Mouse (Mus musculus) embryonic fibroblast, embryonic 13.5 days (primary cell): ENCODE measurements at regions not wholly inside any gene's neighbourhood (a gene's known extent, or its start where the extent isn't known, plus 50 kb on each side); places are given as distances from the start of the nearest gene placed in this dataset.

Experiments
- H3K27ac ChIP-seq: 2 replicates; pipeline ENCODE4 v1.5.1; 2012; ENCODE audit warnings: low read length, control low read depth, inconsistent platforms; ENCODE audit not compliant: insufficient read depth
- H3K4me1 ChIP-seq: 2 replicates; pipeline ENCODE4 v1.6.1; 2011; ENCODE audit warnings: low read length; ENCODE audit not compliant: control insufficient read depth, insufficient read depth
- H3K4me3 ChIP-seq: 2 replicates; pipeline ENCODE4 v1.5.1; 2011; ENCODE audit warnings: mild to moderate bottlenecking, control low read depth, low read length; ENCODE audit not compliant: insufficient read depth
- CTCF ChIP-seq: IDR thresholded peaks from 2 replicates; pipeline ENCODE4 v1.5.1; 2011; ENCODE audit warnings: mild to moderate bottlenecking, control low read depth, low read length, moderate library complexity, borderline replicate concordance; ENCODE audit not compliant: insufficient read depth
- POLR2A ChIP-seq: IDR thresholded peaks from 2 replicates; pipeline ENCODE4 v1.6.1; 2011; ENCODE audit warnings: low read depth, mild to moderate bottlenecking, control low read depth, low read length, moderate library complexity

DNA sequence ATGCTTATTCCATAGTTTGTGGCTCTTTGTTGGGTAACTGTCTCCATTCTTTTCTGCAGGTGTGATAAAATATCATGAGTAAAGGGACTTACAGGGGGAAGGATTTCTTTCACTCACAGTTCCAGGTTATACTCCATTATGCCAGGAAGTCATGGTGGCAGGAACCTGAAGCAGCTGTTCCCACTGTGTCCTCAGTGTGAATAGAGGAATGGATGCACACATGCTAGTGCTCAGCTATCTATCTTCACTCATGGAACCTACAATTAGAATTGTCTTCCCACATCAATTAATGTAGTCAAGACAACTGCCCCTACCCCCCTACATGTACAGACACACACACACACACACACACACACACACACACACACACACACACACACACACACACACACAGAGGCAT lies 189.5 kb downstream of the Etaa1 start:
- Histone ChIP-seq H3K4me3 (no peak overlapping the region), H3K4me1 (no peaks in the 10 kb centered on the region), H3K27ac (no peak overlapping the region)
- TF ChIP-seq POLR2A (no peak), CTCF (no peak)

DNA sequence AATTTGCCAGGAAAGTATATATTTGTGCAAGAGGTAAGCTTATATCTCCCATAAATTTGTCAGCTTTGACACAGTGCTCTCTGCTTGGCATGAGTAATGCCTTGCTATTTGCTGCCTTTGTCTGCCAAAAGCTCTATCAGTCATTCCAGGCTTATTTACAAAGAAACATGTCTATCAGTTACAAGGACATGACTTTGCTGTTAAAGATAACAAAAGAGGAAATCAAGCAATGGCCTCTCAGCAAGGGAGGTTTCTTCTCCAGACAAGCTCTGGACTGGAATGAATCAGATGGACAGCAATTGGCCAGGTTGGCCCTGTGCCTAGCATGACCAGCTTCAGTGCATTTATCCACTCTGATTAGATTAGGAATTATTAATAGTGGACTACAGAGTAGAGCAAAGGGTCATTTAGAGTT lies 185.3 kb downstream of the Etaa1 start:
- Histone ChIP-seq H3K27ac (no peak overlapping the region), H3K4me1 (no peaks in the 10 kb centered on the region), H3K4me3 (no peak overlapping the region)
- no peak for TF ChIP-seq CTCF
- no peak for TF ChIP-seq POLR2A

DNA sequence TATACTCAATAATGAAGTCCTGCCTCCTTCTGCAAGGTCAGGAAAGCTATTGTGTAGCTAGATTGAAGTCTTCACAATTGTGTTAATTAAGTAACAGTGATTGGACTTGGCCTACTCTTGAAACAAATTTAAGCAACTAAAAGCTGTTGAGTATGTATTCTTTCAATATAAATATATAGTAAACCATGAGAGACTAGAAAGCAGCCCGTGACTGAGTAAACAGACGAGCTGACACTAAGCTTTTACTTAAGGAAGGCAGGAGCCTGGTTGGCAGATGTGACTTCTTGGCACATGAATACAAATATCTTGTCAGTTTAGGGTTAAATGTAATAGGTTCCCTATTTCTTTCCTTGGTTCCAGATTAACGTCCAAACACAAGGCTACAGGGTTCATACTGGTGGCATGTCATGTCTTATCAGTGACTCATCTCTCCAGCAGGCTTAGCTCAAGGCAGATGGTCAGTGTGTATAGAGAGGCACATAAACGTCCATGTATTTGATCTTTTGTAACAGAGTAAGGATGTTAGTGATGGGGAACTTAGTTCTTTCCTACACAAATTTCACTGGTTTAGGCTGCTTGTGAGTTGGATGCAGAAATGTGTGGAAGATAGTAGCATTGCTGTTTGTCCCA lies 184.7 kb downstream of the Etaa1 start:
- Histone ChIP-seq H3K27ac (no peak overlapping the region), H3K4me3 (no peak overlapping the region), H3K4me1 (no peaks in the 10 kb centered on the region)
- TF ChIP-seq POLR2A (no peak), CTCF (no peak)

DNA sequence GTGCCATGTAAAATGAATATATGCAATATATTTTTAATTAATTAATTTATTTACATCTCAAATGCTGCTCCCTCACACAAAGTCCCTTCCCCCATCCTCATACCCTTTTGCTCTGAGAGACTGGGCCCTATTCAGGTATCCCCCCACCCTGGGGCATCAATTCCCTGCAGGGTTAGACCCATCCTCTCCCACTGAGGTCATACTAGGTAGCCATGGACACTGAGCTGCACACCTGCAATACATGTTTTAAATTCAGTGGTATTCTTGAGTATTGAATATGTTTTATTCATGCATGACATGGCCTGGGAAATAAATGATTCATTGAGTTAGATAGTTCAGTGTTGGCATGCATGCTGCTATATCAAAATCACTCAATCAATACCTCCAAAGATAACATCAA lies 156.0 kb downstream of the Etaa1 start:
- TF ChIP-seq POLR2A (no peak), CTCF (no peak)
- no peak overlapping the region for H3K27ac ChIP-seq
- no peak overlapping the region for H3K4me3 ChIP-seq
- H3K4me1 ChIP-seq: no peaks in the 10 kb centered on the region

DNA sequence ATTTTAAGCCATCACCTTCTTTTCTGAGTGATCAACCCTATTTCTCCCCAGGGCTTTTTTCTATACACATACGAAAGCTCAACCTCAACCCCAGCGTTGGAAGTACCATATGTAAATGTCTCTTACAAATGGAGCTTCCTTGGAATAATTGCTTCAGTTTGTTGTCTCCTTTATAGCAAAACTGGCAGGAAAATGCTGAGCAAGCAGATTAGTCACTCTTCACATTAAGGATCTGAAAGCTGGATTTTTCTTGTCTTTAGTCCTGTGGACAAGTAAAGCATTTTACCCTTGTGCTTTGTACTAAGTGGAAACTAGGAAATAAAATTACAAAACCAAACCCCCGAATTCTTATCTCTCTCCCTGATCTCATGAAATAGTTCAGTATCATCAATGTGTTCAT lies 145.8 kb downstream of the Etaa1 start:
- Histone ChIP-seq H3K4me1 (no peaks in the 10 kb centered on the region), H3K4me3 (no peak overlapping the region), H3K27ac (no peak overlapping the region)
- TF ChIP-seq POLR2A (no peak), CTCF (no peak)

DNA sequence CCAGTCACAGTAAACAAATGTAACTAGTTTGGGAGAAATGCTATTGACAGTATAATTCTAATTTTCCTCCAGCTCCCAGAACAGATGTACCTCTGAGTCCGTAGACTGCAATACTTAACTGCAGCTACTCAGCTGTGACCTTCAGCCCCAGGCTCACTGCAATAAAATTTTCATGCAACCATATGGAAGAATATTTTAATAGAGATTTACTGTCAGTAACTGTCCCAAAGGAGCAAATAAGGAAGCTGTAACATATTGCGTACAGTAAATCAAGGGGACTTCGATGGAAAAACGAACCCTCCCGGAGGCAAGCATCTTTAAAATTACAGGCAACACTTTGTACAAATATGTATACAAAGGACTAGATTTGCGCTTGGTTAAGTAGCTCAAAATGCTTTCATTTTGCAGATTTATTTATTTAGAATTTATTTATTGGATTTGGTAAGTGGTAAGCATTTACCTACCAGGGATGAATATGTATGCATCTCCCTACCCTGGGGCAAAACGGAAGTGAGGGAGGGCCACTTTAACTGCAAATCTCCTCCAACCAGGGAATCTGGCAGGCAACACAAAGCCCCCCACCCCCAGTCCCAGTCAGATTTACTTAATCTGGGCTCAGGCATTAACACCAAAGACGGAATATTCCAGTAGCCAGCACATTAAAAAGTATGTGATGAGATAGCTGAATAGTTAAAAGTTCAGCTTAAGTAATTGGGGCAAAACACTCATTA lies 141.7 kb downstream of the Etaa1 start:
- H3K4me1 ChIP-seq: no peaks in the 10 kb centered on the region
- H3K4me3 ChIP-seq: no peak overlapping the region
- H3K27ac ChIP-seq: no peak overlapping the region
- TF ChIP-seq CTCF: no peak
- no peak for TF ChIP-seq POLR2A

DNA sequence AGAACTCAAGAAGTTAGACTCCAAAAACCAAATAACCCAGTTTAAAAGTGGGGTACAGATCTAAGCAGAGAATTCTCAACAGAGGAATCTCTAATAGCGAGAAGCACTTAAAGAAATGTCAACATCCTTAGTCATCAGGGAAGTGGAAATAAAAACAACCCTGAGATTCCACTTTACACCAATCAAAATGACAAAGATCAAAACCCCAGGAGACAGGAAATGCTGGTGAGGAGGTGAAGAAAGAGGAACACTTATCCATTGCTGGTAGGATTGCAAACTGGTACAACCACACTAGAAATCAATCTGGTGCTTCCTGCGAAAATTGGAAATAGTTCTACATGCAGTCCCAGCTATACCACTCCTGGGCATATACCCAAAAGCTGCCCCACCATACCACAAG lies 111.0 kb downstream of the Etaa1 start:
- Histone ChIP-seq H3K4me3 (no peak overlapping the region), H3K27ac (no peak overlapping the region), H3K4me1 (no peaks in the 10 kb centered on the region)
- TF ChIP-seq POLR2A (no peak), CTCF (no peak)

DNA sequence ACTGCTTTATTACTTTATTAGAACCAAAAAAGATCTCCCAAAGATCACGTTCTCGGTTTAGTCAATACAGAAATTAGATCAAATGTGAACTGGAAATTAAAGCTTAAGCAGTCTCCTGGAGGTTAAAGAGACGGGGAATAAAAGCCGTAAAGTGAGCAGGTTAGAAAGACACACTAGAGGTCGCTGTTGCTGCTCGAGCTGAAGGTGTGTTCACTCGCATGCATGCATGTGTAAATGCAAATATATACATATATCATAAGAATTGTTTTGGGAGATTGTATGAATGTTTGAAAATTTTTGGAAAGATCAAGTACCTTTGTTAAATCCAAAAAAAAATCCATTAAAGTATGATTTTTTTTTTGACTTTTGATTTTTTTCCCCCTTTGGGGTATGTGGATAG lies 101.3 kb downstream of the Etaa1 start:
- Histone ChIP-seq H3K4me1 (no peaks in the 10 kb centered on the region), H3K4me3 (no peak overlapping the region), H3K27ac (no peak overlapping the region)
- TF ChIP-seq POLR2A (no peak), CTCF (peak; percentile 58; the same call in 1 of the 2 replicates)

DNA sequence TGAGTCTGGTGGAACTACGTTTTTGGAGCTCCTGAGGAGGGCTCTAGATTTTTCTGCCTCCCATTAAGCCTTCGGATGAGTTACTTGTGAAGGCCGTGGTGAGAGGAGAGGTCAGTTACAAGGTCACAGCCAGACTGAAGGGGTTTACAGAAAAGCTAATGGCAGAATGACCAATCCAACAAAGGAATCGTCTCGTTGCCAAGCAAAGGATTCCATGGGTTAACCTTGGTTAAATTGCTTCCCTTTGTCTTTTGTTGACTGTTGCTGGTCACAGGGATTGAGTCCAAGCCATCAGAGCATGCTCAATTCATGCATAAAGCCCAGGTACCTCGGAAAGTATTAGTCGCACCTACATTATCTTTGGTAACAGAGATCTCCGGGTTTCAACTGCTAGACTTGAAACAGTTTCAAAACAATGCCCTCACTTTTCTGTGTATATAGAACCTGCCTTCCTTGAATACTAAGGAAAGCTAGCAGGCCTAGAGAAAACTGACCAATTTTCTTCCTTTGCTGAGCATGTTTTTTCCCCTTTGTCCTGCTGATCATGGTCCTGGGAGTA lies 100.3 kb downstream of the Etaa1 start:
- TF ChIP-seq CTCF (no peak), POLR2A (no peak)
- no peaks in the 10 kb centered on the region for H3K4me1 ChIP-seq
- no peak overlapping the region for H3K4me3 ChIP-seq
- H3K27ac ChIP-seq: no peak overlapping the region

DNA sequence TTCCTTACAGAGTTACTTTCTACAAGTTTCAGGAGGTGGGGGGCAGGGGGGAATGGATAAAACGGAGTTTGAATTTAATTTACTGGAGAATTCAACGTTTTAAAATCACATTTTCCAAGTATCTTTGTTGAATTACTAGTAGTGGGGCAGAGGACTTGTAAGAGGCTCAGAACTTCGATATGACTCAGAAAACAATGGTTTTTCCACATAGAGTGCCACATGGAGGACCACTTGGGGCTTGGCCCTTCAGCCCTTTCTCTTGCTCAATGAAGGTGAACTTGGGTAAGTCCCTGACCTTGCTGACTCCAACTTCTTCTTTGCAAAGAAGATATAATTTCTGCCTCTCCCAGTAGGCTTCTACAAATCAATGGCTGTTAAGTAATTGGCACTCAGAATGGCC lies 99.8 kb downstream of the Etaa1 start:
- Histone ChIP-seq H3K4me3 (no peak overlapping the region), H3K4me1 (no peaks in the 10 kb centered on the region), H3K27ac (no peak overlapping the region)
- TF ChIP-seq POLR2A (no peak), CTCF (no peak)
